Mouse (Mus musculus) cerebellum, adult 2 months (tissue): ENCODE measurements around the gene Marf1. TPM values are rescaled to one million over a fixed set of nuclear protein-coding genes. Genes with fewer than 3 reads are reported as not detected.
A peak's percentile ranks its signal among the peaks of the same experiment; 100 is the strongest.
"Not testable (repeated sequence)": the region's sequence is repeated elsewhere in the genome, so short reads cannot be mapped to it uniquely, and the experiment has no call there.

ENCODE experiments used
- DNase-seq, 2 experiments: peaks; one replicate each; pipeline ENCODE4 v3.0.0; 2021
- H3K27ac ChIP-seq: fragments of 200-500 bp; 2 replicates; pipeline ENCODE4 v1.5.1; 2012; ENCODE audit warnings: low read length, control low read depth, inconsistent platforms; ENCODE audit not compliant: insufficient read depth
- H3K27me3 ChIP-seq: fragments of 200-500 bp; 2 replicates; pipeline ENCODE4 v1.6.1; 2012; ENCODE audit warnings: inconsistent platforms, mild to moderate bottlenecking, low read length, moderate library complexity; ENCODE audit not compliant: control insufficient read depth, insufficient read depth
- H3K4me1 ChIP-seq: fragments of 200-500 bp; 2 replicates; pipeline ENCODE4 v1.6.1; 2011; ENCODE audit warnings: low read length; ENCODE audit not compliant: control insufficient read depth, insufficient read depth
- H3K4me3 ChIP-seq: fragments of 200-500 bp; replicated peaks from 2 replicates; pipeline ENCODE3; 2011; ENCODE audit warnings: mild to moderate bottlenecking, low read depth, low read length, control low read depth; ENCODE audit not compliant: insufficient read depth
- CTCF ChIP-seq: fragments of 200-500 bp; IDR thresholded peaks from 2 replicates; pipeline ENCODE4 v1.5.1; 2011; ENCODE audit warnings: low read depth, mild to moderate bottlenecking, control low read depth, low read length, moderate library complexity, borderline replicate concordance; ENCODE audit not compliant: insufficient read depth
- POLR2A ChIP-seq: fragments of 200-500 bp; IDR thresholded peaks from 2 replicates; pipeline ENCODE4 v1.6.1; 2011; ENCODE audit warnings: low read length, control low read depth, borderline replicate concordance; ENCODE audit not compliant: insufficient read depth
- WGBS: fragments of 180-500 bp; shearing (Covaris S2); methylation state at CpG from one replicate; pipeline ENCODE4 v1.1.7; 2018; 5-methylcytosine and 5-hydroxymethylcytosine counted together
- polyA plus RNA-seq: library from polyadenylated mRNA; depleted of rRNA; stranded (reverse); fragments of >200 nt; gene quantifications from 2 replicates; pipeline ENCODE4 v1.2.3, GENCODE M21; 2012

Gene Marf1
- polyA plus RNA-seq, 1 experiment, result 39.9 TPM

DNA sequence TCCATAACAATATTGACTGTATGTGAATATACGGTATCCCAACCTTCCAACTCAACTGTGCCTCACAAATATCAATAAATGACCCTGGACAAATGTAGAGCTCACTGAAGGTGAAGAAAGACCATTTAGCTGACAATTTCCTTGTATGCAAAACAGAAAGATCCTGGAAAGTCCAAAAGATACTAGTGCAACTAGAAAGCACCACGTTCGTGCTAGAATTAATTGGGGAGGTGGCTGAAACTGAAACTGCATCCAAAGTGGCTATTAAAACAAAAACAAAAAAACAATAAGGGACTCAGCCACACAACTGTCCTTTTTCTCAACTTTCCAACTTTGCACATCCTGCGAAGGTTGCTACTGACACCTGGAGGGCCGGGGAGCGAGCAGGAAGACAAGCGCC is 4.6 kb downstream of the Marf1 start:
- peak overlapping the region; percentile 77 for H3K27ac ChIP-seq

DNA sequence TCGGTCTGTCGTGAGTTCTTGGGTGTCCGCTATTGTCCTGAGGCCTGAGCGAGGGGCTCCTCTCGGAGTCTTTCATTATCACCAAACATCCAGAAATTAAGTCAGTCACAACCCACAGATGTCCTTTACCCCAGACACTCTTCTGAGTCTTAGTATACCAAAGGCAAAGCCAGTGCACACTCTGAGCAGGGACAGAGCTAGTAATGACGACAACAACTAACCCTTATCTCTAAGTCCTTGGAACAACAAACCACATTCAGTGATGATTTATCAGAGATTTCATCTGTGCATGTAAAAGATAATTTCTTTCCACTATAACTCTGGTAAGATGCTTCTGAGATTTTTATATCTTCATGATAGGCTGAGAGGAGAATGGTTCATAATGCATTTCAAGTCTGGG is 6.8 kb downstream of the Marf1 start:
- Histone ChIP-seq H3K27me3 (no peaks in the 10 kb centered on the region), H3K4me1 (peaks cover 2% of the 10 kb centered on the region; the same call in 1 of the 2 replicates), H3K27ac (no peak overlapping the region), H3K4me3 (no peak overlapping the region)
- TF ChIP-seq CTCF, result no peak
- TF ChIP-seq POLR2A, result no peak
- DNase-seq, result no peak
- WGBS, result 89% methylated on average over 6 of the region's 6 CpGs

More for the DNA sequence above, 4.6 kb downstream of the Marf1 start:
- no peaks in the 10 kb centered on the region for H3K27me3 ChIP-seq
- peaks cover 2% of the 10 kb centered on the region; the same call in 1 of the 2 replicates for H3K4me1 ChIP-seq
- 6% methylated on average over 7 of the region's 7 CpGs for WGBS
- TF ChIP-seq CTCF (no peak), POLR2A (no peak)
- DNase-seq, result no peak
- H3K4me3 ChIP-seq, result peak overlapping the region; percentile 99

DNA sequence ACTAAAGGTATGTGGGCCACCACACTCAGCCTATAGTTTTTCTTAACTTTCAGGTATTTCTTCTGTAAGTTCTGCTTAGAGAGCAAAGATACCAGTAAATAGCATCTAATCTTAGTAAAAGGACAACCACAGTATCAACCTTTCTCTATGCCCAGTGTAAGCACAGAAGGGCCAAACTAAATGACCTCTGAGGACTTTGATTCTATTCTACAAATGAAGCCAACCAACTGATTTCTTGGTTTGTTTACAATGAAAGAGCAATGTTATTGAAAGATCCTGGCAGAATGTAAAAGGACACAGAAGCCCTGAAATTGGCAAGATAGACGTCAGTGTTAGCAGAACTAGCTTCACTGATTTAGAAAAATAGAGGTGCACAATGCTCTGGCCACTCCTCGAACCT is 7.5 kb downstream of the Marf1 start:
- not testable (repeated sequence) for H3K4me3 ChIP-seq, H3K27ac ChIP-seq, H3K4me1 ChIP-seq, DNase-seq, H3K27me3 ChIP-seq
- WGBS, result 57% methylated on average over 1 of the region's 2 CpGs

DNA sequence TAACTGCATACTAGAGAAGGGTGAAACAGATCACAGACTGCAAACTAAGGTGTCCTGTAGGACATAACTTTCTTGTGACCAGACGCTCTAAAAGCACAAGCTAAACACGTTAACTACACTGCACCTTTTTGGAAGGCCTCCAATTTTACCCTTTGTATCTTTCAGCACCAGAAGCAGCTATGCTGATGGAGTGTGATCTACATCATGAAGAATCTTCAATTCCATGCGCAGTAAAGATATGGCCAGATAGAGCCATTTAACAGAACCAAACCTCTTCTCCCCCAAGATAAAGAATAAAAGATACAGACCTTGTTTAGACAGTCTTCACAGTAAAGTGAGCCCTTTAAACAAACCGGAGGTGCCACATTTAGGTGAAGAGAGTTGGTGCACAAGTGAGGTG is 11.4 kb downstream of the Marf1 start:
- Histone ChIP-seq H3K4me1 (no peaks in the 10 kb centered on the region), H3K27me3 (no peaks in the 10 kb centered on the region), H3K4me3 (no peak overlapping the region), H3K27ac (no peak overlapping the region)
- DNase-seq, result no peak
- WGBS, result 89% methylated on average over 4 of the region's 4 CpGs
- no peak for TF ChIP-seq CTCF

DNA sequence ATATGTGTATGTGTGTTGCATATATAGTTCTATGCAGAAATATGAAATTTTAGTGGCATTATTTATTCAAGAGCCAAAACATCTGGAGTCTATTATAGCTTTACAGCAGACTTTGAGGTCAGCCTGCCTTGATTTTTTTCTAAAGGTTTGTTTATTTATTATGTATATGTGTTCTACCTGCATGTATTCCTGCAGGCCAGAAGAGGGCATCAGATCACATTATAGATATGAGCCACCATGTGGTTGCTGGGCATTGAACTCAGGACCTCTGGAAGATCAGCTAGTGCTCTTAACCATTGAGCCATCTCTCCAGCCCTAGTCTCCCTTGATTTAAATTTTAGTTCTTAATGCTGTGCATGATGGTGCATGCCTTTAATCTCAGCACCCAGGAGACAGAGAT is 15.4 kb downstream of the Marf1 start:
- no peak overlapping the region for H3K27ac ChIP-seq
- TF ChIP-seq POLR2A (no peak), CTCF (no peak)
- H3K4me1 ChIP-seq, result no peaks in the 10 kb centered on the region
- no peak overlapping the region for H3K4me3 ChIP-seq
- DNase-seq, result no peak
- H3K27me3 ChIP-seq, result no peaks in the 10 kb centered on the region

DNA sequence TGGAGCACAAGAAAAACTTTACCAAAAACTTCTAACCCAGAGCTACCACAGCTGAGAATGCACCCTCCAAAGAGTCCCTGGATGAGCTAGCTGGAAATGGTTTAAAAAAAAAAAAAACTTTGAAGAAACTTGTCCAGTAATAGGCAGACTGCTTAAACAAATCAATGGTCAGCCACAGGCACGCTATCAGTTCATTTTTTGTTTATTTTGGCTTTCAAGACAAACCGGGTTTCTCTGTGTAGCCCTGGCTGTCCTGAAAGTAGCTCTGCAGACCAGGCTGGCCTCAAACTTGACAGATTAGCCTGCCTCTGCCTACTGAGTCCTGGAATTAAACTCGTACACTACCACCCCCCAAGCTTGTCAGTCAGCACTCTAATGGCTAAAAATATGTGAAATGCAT is 19.9 kb downstream of the Marf1 start:
- no peak for TF ChIP-seq POLR2A
- no peak for TF ChIP-seq CTCF
- 94% methylated on average over 3 of the region's 3 CpGs for WGBS
- Histone ChIP-seq H3K27ac (no peak overlapping the region), H3K27me3 (no peaks in the 10 kb centered on the region), H3K4me1 (peaks cover 3% of the 10 kb centered on the region; the same call in 1 of the 2 replicates), H3K4me3 (no peak overlapping the region)
- no peak for DNase-seq

DNA sequence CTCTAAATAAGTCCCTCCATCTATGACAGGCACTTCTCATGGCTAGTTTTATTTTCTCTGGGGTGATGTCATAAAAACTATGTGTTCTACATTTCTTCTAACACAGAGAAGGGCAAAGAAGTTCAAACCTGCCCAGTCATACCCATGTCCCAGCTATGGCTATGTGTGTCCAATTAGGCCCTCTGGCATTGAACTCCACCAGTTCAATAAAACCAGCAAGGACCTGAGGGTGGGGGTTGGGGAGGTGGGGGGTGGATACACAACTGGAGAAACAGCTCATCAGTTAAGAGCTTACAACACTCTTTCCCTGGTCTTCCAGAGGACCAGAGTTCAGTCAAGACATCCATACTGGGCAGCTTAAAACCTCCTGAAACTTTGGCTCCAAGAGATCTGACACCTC is 24.0 kb downstream of the Marf1 start:
- DNase-seq, result no peak

DNA sequence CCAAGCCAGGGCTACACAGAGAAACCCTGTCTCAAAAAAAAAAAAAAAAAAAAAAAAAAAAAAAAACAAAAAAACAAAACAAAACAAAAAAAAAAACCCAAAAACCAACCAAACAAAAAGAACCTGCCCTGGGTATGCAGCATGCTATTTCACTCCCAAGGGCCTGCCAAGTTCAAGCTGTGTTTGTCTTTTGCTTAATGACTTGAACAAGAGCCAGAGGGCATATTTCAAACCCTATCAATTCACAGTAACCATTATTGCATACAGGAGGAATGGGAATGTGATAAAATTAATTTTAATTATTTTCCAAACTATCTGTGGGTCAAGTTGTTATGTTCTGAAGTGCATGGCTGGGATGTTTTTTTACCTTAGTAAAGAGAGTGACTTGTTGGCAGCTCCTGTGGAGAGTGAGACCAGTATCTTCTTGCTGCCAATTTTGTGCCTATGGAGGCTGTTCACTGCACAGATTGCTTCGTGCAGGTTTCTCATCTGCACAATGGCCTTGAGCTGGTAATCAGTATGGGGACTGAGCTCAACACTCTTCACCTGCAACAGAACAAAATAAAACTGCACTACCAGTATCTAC is 25.1 kb downstream of the Marf1 start:
- 7% methylated on average over 1 of the region's 1 CpGs for WGBS
- Histone ChIP-seq H3K4me3 (no peak overlapping the region), H3K27me3 (no peaks in the 10 kb centered on the region), H3K27ac (no peak overlapping the region), H3K4me1 (peaks cover 5% of the 10 kb centered on the region)
- TF ChIP-seq CTCF (no peak), POLR2A (no peak)
- DNase-seq, result peak; percentile 20 to 55

More for the DNA sequence above, 24.0 kb downstream of the Marf1 start:
- Histone ChIP-seq H3K27me3 (no peaks in the 10 kb centered on the region), H3K4me3 (no peak overlapping the region), H3K4me1 (peaks cover 5% of the 10 kb centered on the region), H3K27ac (no peak overlapping the region)
- no peak for TF ChIP-seq POLR2A
- TF ChIP-seq CTCF, result no peak
